Mouse (Mus musculus): ENCODE results near the gene Eci2. TPM values are rescaled to one million over a fixed set of nuclear protein-coding genes. Genes with fewer than 3 reads are reported as not detected.
"Not testable (repeated sequence)": the region's sequence is repeated elsewhere in the genome, so short reads cannot be mapped to it uniquely, and the experiment has no call there.

The Eci2 gene
- total RNA-seq, 2 experiments from 2014 or later = 45.9 to 49.5 TPM

DNA sequence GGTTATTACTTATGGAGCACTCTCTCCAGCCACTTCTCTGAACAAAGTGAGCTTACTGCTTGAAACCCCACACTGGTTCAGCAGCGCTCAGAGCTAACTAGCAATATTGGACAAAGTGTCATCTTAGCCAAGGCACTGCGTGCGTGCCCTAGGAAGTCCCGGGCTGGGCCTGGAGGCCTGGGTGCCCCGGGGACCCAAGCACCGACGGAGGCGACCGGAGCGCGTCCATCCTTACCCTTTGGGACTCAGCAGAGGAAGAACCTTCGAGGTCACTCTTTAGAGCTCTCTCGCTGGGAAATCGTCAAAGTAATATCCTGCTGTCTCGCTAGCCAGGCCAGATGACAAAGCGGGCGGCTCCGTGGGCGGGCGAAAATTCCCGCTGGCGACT is 33.3 kb downstream of the Eci2 start:
- no peak for DNase-seq (ENCODE audit: extremely low spot score in 1 of 2, low spot score in 1 of 2)

DNA sequence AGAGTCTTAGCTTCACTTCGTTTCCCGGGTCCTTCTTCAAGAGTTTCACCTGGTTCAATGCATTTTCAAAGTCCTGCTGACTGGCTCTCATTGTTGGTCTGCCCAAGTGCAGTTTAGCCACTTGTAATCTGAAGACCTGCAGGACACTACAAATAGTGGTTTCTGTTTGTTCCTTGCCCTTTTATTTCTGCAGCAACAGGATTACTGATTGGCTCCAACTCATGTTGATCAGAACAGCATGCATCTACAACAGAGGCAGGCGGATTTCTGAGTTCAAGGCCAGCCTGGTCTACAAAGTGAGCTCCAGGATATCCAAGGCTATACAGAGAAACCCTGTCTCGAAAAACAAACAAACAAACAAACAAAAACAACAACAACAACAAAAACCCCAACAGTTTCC is 33.8 kb downstream of the Eci2 start:
- DNase-seq (ENCODE audit: extremely low spot score in 1 of 2, low spot score in 1 of 2) = no peak

DNA sequence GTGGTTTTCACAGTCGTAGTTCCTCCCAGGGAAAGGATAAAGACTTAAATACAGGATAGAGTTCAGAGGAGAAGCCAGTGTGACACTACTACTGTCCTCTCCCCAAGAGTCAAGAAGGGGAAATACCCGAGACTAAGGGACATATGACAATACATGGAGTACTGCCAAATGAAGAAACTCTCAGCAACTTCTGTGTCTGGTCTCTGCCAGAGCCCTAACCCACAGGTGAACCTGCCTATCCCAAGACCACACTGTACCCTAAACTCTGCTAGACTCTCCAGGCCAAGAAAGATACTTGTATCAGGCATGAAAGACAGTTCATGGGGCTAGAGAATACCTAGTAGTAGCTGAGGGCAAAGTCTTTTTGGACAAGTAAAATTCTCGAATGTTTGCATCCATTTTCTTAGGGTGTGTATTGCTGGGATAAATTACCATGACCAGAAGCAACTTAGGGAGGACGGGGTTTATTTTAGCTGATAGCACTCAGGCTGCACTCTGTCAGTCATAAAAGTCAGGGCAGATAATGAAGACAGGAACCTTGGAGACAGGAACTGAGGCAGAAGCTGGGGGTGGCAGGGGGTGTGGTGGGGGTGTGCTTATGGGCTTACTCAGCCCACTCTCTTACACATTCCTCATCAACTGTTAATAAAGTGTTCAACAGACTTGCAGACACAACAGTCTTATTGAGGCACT is 35.2 kb downstream of the Eci2 start:
- no peak for DNase-seq (ENCODE audit: extremely low spot score in 1 of 2, low spot score in 1 of 2)

DNA sequence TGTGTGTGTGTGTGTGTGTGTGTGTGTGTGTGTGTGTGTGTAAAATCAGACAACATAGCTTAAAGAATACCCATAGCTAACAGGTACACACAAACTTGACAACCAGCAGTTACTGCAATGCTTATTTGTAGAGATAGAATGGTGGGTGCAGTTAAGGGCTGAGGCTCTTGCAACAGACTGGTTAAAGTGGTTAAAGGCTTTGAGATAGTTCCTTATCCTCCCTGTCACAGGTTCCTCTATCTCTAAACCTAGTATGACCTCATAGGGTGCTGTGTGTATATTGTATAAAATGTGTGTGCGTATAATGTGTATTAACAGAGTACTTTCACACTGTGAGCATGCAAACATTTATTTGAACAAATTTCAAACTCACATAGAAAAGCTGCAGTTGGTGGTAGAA is 43.4 kb downstream of the Eci2 start:
- not testable (repeated sequence) for DNase-seq (ENCODE audit: extremely low spot score in 1 of 2, low spot score in 1 of 2)

DNA sequence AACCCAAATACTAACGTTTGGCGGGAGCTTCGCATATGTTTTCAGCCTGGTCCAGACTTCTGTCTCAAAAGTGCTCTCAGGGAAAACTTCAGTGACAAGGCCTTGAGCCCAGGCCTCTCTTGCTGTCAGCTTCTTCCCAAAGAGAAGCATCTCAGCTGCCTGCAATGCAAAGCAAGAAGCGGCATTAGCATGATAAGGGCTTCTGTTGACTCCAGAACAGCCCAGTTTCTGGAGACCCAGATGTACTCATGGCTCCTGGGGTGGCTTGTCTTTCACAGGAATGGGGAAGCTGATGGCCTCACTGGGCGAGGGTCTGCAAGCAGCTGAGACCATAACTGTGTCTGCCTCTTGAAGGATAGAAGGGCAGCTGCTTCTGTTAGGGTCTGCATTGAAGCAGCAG is 48.3 kb downstream of the Eci2 start:
- not testable (repeated sequence) for DNase-seq (ENCODE audit: extremely low spot score in 1 of 2, low spot score in 1 of 2)

DNA sequence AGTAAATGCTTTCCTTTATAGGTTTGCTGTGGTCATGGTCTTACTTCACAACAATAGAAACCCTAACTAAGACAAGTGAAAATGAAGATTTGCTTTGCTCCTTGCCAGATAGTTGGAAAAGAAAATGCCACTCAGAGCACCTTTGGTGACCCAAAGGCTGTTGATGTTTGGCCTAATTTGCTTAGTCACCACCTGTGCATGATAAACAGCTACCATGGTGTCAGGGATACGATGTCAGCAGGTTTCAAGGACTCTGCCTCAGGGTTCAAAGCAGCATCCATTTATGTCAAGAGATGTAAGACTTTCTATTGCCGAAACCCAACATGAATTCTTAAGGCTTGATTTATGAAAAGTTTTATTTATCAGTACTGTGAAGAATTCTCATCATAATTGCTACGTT is 49.5 kb downstream of the Eci2 start:
- DNase-seq (ENCODE audit: extremely low spot score in 1 of 2, low spot score in 1 of 2) = no peak

DNA sequence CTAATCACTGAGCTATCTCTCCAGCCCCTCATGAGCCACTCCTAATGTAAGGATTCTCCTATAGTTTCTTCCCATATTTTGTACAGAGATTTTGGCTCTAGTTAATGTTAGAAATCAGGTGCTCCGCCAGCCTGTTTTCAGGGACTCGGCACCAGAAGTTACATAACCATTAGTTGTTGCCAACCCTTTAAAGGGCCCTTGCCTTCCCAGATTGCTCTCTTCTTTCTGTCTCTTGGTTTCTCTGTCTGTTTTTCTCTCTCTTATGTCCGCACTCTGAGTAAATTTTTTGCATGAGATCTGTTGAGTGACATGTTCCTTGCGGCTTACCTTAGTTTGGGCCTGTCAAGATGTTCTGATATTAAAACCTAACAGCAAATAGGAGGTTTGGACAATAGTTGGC is 50.8 kb downstream of the Eci2 start:
- DNase-seq (ENCODE audit: extremely low spot score in 1 of 2, low spot score in 1 of 2) = no peak

DNA sequence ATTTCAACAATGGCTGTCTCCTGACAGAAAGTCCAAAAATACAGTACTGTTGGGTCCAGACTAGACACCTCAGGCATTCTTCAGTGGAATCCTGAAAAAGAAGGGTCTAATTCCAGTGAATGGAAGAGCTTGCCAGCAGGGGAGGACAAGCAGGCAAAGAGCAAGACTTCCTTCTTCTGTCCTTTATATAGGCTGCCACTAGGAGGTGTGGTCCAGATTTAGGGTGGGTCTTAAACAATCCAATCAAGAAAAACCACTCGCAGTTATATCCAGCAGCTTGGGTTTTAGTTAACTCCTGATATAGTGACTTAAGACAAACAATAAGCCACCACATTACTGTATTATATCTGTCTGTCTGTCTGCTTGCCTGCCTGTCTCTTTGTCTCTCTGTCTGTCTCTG is 53.1 kb downstream of the Eci2 start:
- no peak for DNase-seq (ENCODE audit: extremely low spot score in 1 of 2, low spot score in 1 of 2)

DNA sequence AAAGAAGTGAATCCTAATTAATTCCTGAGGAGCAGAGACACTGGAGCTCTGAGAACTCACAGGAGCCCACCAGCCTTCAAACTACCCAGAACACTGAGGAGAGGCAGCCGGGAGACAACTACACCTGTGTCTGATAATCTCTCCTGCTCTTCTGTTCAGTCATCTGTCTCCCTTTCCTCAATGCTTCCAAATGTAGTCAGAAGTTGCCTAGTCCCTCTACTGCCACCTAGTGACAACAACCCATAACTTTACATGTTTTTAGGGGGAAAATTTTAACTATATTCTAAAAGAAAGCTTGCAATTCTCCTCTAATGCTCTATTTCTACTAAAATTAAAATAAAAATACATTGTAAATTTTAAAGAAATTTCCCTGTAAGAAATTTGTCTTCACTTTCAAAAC is 53.7 kb downstream of the Eci2 start:
- no peak for DNase-seq (ENCODE audit: extremely low spot score in 1 of 2, low spot score in 1 of 2)

DNA sequence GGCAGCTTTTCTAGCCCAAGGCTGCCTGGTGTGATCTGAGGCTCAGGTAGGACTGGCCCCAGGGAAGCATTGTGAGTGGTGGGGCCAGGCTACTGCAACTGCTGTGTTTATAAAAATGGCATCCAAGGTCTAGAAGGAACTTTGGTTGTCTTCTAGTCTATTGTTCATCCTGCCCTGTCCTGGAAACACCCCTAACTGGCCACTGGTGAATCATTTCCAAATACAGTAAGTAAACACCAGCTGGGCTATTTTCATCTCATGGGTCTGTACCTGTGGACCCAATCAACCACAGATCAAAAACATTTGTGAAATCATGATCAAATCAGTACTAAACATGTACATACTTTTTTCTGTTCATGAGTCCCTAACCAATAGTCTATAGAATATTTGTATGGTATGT is 54.4 kb downstream of the Eci2 start:
- not testable (repeated sequence) for DNase-seq (ENCODE audit: extremely low spot score in 1 of 2, low spot score in 1 of 2)

DNA sequence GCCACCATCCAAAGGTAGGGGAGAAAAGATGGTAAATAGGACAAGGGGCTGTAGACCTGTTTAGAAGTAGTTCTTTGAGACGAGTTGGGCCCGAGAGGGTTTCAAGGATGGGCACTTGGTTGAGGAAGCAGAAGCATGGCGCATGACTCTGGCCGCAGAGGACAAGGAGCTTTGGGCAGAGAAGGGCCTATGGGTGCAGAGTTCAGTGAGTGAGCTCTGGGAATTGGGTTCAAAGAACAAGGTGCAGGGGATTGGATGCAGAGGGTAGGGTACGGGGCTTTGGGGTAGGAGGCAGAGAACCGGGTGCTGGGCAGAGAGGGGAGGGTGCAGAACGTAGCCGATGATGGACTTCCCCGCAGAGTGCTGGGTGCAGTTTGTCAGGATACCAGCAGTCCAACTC is 61.2 kb downstream of the Eci2 start:
- DNase-seq (ENCODE audit: extremely low spot score in 1 of 2, low spot score in 1 of 2) = not testable (repeated sequence)

DNA sequence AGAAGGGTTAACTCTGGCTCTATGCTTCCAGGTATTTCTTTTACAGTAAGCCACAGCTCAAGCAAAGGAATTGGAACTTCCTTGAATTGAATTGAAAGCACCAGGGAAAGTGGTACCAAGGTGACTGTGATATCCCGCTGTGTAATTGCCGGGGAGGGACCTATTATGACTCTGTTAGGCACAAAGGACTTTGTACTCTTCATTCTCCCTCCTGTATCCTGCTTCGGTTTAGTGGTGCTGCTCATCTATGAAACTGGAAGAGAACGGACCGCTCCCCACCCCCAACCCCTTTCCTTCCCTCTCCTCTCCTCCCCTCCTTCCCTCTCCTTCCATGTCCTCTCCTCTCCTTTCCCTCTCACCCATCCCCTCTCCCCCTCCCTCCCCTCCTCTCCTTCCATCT is 62.0 kb downstream of the Eci2 start:
- DNase-seq (ENCODE audit: extremely low spot score in 1 of 2, low spot score in 1 of 2) = no peak

DNA sequence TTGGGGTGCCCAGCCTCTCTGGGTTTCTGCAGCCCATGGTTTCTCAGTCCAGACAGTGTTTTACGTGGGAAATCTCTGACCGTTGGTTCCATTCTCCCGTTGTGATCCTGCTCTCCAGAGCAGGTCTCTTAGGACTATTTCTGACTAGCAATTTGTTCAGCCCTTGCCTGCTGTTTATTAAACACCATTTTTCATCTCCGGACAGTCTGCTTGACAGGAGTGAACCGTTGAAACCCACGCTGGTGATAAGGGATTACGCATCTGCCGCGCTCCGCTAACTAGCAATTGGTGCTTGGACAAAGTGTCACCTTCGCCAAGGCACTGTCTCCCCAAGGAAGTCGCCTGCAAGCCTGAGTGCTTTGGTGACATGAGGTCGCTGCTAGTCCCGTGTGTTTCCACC is 62.5 kb downstream of the Eci2 start:
- no peak for DNase-seq (ENCODE audit: extremely low spot score in 1 of 2, low spot score in 1 of 2)

DNA sequence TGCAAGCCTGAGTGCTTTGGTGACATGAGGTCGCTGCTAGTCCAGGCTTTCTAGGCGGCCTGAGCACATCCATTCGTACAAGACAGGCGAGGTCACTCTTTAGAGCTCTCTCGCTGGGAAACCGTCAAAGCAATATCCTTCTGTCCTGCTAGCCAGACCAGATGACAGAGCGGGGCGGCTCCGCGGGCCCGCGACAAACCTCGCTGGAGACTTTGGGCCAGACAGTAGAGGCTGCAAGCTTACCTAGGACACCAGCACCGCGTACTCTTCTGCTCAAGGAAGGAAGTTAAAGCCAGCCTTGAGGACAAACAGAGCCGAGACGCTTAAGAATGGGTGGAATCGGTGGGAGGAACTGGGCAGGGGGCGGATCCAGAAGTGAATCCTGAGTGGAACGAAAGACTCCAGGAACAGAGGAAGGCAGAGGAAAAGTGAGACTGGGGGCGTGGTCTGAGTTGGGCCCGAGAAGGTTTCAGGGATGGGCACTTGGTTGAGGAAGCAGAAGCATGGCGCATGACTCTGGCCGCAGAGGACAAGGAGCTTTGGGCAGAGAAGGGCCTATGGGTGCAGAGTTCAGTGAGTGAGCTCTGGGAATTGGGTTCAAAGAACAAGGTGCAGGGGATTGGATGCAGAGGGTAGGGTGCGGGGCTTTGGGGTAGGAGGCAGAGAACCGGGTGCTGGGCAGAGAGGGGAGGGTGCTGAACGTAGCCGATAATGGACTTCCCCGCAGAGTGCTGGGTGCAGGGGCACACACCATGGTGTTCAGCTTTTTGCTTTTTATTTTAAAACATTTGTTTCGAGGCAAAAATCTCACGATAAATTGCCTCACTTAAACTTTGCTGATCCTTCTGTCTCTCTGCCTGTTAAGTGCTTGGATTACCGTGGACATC is 63.1 kb downstream of the Eci2 start, which contains the start of gene Eci3:
Gene Eci3 (minus strand): TSS at position 300 of the 887 bp plus-strand sequence.
- no peak for DNase-seq (ENCODE audit: extremely low spot score in 1 of 2, low spot score in 1 of 2)

DNA sequence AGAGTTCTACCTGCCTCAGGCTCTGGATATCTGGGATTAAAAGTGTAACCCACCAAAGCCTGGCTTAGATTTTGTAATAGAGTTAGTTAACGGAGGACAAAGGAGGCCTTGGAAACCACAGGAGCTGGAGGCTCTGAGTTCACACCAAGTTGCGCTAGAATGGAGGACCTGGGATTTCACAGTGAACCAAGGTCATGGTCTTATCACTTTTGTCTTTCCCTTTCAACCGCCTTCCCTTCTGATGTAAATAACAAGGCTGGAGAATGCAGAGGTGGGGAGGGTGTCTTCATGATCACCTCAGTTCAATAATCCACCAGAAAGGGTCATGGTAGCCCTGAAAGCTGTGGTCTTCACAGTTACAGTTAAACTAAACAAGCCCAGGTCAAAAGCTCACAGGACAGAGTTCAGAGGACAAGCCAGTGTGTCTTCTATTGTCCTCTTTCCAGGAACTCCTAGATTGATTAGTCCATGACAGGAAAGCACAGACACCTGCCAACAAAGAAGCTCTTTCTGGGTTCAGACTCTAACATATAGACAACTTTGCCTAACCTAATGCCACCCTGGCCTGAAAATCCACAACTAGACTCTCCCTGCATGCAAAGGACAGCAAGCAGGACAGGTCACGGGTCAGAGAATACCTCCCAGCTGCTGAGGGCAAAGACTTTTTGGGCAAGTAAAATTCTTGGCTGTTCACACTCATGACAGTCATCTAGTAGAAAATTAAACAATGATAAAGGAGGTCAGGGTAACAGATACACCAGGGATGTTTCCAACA is 65.7 kb downstream of the Eci2 start:
- DNase-seq (ENCODE audit: extremely low spot score in 1 of 2, low spot score in 1 of 2) = no peak

DNA sequence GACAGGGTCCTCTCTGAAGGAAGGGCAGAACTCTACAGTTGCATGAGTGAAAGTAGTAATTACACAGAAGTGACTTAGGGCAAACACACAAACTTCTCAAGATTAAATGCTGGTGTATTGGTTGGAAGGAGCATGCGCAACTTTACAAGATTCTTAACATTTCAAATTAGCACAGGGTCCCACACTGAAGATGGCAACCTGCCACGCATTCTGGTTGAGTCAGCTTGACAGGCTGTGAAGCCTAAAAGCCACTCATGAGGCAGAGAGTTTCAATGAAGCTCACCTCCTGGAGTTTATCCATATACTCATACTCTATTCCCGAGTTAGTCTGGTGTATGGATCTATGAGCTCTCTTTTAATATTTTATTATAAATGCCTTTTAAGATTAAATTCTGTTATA is 68.7 kb downstream of the Eci2 start:
- DNase-seq (ENCODE audit: extremely low spot score in 1 of 2, low spot score in 1 of 2) = not testable (repeated sequence)

DNA sequence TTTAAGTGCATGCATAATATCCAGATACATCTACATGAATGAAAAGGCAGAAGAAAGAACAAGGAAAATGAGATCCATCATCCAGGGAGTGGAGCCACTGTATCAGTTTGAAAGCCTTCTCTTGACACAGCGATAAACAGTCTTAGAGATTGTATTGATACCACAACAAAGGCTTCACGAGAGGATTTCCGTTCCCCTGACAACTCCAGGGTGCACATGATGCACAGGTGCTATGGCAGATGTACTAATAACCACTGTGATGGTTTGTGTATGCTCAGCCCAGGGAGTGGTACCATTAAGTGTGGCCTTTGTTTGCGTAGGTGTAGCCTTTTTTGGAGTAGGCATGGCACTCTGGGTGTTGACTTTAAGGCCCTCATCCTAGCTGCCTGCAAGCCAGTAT is 70.0 kb downstream of the Eci2 start:
- no peak for DNase-seq (ENCODE audit: extremely low spot score in 1 of 2, low spot score in 1 of 2)

DNA sequence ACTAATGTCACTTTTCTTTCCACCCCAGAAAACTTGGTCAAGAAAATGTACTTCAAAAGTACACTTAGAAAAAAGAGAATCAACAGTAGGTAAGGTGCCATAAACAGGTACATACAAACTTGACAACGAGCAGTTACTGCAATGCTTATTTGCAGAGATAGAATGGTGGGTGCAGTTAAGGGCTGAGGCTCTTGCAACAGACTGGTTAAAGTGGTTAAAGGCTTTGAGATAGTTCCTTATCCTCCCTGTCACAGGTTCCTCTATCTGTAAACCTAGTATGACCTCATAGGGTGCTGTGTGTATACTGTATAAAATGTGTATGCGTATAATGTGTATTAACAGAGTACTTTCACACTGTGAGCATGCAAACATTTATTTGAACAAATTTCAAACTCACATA is 75.5 kb downstream of the Eci2 start:
- not testable (repeated sequence) for DNase-seq (ENCODE audit: extremely low spot score in 1 of 2, low spot score in 1 of 2)

DNA sequence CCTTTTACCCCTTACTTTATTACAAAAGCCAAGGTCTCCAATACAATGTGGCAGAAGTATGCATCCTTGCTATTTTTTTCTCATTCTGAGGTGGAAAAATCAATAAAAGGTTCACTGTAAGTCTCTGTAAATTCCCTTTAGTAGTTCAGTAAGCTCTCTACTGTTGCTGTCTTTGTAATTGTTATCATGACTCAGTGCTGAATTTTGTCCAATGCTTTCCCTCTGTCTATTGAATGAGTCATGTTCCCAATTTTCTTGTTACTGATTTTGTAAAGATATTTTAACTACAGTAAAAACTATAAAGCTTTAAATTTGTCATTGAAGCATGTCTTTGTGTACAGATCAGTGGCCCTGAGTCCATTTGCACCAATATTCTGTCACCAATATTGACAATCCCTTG is 84.5 kb downstream of the Eci2 start:
- DNase-seq (ENCODE audit: extremely low spot score in 1 of 2, low spot score in 1 of 2) = no peak

DNA sequence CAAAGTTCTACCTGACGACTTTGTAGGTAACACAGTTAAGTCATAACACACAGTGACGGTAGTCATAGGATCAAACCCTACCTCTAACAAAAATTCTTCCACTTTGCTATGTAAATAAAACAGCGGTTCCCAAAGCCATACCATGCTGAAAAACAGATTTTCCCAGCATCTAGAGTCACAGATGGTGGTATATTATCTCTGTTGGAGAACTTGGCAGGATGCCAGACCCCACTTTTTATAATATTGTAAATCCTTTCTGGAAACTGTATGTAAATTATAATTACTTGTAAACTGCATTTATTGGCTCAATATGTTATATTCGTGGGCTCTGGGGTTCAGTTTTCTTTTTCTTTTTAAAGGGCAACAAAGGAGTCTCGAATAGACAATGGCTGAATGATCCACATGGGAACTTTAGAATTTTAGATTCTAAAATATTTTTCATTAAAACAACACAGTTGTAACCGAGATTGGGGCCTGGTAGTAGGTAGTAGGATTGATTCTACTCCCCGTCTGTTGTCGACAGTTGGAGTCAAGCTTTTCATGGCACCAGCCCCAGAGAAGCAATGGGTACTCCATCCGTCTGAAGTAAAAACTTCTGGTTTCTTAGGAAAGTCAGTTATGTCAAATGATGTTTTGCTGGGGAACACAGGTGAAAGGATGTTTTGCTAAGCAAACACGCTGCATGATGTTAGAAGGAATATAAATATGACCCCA is 91.8 kb downstream of the Eci2 start:
- DNase-seq (ENCODE audit: extremely low spot score in 1 of 2, low spot score in 1 of 2) = peak in 1 of 2 experiments; percentile 29
